Mouse (Mus musculus) thymus, postnatal 10 days (tissue): ENCODE results near the gene Rasef.
"Not testable (repeated sequence)": the region's sequence is repeated elsewhere in the genome, so short reads cannot be mapped to it uniquely, and the experiment has no call there.

Experiments used
- DNase-seq, 2 experiments: peaks; one replicate each; pipeline ENCODE4 v3.0.0; 2021; ENCODE audit warnings: low spot score in 2 of 2

The Rasef gene

GRCm38 (mm10) chr4:73790260-73791185 lies at the start of gene Rasef:
Rasef (minus strand) TSS chr4:73790994.
- DNase-seq: no peak

DNA sequence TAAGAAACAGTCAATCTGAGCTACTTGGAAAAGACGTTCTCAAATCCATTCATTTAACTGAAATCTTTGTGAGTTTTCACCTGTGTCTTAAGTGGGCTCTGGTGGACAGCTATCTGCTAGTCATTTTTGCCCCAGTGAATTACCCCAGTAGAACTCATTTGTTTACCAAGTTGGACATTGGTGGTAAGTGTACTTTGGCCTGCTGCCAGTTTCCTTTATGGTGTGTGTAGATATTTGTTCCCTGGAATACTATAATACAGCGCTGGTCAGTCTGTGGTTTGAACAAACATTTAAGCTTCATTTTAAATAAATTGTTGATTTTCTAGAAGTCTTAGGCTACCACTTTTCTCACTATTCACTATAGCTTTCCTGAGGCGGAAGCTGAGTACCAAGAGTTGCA lies 35.8 kb upstream of the Rasef start:
- DNase-seq: no peak

GRCm38 (mm10) chr4:73791186-73791540 lies 369 bp upstream of the Rasef start:
- DNase-seq: no peak

- no peak for DNase-seq
Measured at GRCm38 (mm10) chr4:73789534-73789933, 1.3 kb downstream of the Rasef start.

GRCm38 (mm10) chr4:73788076-73788730 lies 2.6 kb downstream of the Rasef start:
- DNase-seq: no peak

GRCm38 (mm10) chr4:73784147-73784546 lies 6.6 kb downstream of the Rasef start:
- DNase-seq: no peak

DNA sequence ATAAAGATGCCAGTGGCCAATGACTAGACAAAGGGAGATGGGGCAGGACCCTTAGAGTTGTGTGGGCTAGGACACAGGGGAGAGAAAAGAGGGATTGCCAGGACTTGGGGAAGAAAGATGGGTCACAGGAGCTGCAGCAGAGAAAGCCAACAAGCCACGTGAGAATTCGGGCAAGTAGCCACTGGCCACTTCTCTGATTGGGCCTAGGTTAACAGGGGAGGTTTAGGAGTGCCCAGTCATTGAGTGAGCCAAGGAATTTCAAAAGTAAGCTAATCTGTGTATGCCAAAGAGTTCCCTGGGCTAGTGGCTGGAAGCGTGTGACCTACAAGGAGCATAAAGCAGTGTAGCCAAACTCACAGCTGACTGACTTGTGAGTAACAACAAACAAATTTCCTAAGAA lies 9.7 kb downstream of the Rasef start:
- DNase-seq: no peak

DNA sequence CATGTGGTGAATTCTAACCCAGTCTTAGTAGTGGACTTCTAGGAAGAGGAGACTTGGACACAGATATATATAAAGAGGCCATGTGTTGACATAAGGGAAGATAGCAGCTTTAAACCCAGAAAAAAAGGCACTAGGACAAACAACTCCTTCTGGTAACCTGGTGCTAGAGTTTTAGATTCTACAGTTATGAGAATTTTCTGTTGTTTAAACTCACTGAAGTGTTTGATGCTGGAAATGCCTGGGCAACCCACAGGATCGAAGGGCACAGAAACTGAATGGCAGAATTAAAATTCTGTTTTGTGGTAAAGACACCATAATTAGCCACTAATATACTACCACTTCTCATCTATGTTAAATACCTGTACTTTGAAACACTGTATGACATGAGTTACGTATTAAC lies 15.5 kb downstream of the Rasef start:
- no peak for DNase-seq

DNA sequence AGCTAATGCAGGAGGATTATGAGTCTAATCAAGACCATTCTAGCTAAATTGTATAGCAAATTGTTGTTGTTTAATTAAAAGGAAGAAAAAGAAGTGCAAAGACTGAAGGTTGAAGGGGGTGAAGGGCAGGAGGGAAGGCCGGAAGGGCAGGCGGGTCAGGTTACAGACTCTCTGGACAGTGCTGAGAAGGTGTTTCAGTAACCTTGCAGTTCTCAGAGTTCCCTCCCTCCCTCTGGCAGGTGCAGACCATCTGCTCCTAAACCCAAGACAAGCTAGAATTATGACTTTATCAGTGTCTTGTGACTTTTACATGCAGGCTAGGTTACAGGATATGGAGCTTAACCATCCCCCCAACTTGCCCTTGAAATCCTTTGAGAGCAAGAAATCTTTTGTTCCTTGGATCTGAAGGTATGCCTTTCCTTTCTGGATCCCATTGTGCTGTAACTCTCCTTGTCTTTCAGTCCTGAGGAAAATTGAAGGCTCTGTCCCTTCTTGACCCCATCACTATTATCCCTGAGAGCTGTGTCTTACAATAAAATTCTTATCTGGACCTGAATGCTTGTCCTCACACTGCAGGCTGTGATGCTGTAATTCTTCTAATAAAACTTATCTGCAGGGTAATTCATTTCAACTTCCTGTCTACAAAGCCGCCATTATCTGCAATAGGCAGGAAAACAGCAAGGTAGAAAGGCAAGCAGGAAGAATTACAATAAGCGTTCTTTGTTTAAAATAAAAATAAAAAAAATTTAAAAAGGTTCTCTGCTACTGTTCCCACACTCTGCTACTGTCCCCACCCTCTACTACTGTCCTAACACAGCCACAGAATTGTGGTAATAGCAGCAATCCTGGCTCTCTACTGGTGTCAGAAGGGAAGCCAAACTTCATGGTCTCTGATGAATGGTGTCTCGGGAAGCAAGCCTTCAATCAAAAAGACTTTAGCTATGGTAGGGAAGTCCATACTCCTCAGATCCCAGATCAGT lies 16.7 kb downstream of the Rasef start:
- DNase-seq: no peak

DNA sequence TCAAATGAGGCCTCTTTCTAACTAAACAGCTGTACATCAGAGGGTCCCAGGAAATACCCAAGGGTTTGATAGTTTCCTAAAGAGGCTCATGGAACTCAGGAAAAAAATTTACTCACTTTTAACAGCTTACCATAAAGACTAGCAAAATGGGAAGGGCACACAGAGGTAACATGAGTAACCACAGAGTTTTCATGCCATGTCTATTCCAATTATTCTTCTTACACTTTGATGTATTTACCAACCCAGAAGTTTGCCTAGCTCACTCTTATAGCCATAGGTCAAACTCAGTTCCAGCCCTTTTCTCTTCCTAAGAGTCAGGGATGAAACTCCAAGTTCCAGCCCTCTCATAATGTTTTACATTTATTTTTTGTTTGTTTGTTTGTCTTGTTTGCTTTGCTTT lies 18.8 kb downstream of the Rasef start:
- no peak for DNase-seq

DNA sequence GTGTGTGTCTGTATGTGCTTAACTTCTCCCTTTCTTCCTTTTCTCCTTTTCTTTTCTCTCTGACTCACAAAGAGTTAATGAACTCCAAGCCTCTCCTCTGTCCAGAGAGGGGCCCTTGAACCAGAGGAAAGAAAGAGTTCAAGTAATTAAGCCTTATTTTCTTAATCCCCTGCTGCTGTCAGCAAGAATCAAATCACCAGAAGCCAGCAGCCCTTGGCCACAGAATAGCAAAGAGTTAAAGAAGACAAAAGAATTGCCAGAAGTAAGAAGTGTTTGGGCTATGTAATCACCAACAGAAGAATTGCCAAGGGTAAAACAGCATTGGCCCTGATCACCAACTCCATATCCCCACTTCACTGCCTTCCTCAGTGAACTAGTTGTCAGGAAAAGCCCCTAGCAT lies 20.2 kb downstream of the Rasef start:
- no peak for DNase-seq

GRCm38 (mm10) chr4:73768156-73768555 lies 22.6 kb downstream of the Rasef start:
- DNase-seq: no peak

- no peak for DNase-seq
Measured at GRCm38 (mm10) chr4:73748219-73748618, 42.6 kb downstream of the Rasef start.

GRCm38 (mm10) chr4:73739439-73739838 lies 51.4 kb downstream of the Rasef start:
- no peak for DNase-seq

GRCm38 (mm10) chr4:73719819-73720218 lies 71.0 kb downstream of the Rasef start:
- DNase-seq: no peak

DNA sequence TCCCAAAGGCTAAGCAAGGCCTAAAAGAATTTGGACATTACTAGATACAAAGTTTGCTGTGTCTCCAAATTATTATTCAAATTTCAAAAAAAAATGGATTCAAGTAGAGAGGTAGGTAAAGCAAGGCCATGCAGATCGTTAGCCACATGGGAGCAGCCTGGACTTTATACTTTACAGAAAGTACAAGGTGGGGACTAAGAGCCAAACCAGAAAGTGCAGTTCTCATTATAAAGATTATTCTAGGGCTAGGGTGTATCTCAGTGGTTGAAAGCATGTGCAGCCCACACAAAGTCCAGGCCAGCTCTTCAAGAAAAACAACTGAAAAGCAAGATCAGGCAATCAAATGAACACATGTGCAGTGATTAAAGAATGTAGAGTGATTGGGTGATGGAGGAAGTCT lies 72.0 kb downstream of the Rasef start:
- no peak for DNase-seq

- DNase-seq: not testable (repeated sequence)
Measured at GRCm38 (mm10) chr4:73683216-73683615, 107.6 kb downstream of the Rasef start, which contains the start of gene Gm428. Gm428 (plus strand) TSS chr4:73683516.

- not testable (repeated sequence) for DNase-seq
Measured at GRCm38 (mm10) chr4:73668054-73668453, 122.7 kb downstream of the Rasef start, which contains the start of gene Gm11239. Gm11239 (plus strand) TSS chr4:73668354.
